Mouse (Mus musculus) embryonic facial prominence, embryonic 14.5 days (tissue): Measurements from ENCODE around the gene Mtmr3. TPM values are rescaled to one million over a fixed set of nuclear protein-coding genes. Genes with fewer than 3 reads are reported as not detected.
A peak's percentile ranks its signal among the peaks of the same experiment; 100 is the strongest.

Experiments used
- ATAC-seq: fragments of 200-750 bp; cut with Nextera tagmentation; 2 replicates; pipeline ENCODE4 v1.8.0; 2017; ENCODE audit warnings: low read depth, moderate number of reproducible peaks, moderate TSS enrichment
- DNase-seq: peaks from one replicate; pipeline ENCODE4 v3.0.0-alpha.2; 2015; ENCODE audit warnings: low spot score
- H3K27ac ChIP-seq: fragments of 300-500 bp; sonication (generic); replicated peaks from 2 replicates; pipeline ENCODE4 v1.5.1; 2014; ENCODE audit warnings: low read depth, mild to moderate bottlenecking, low read length, moderate library complexity
- H3K27me3 ChIP-seq: fragments of 300-500 bp; sonication (generic); replicated peaks from 2 replicates; pipeline ENCODE4 v1.6.1; 2014; ENCODE audit warnings: low read length; ENCODE audit not compliant: control insufficient read depth, insufficient read depth
- H3K36me3 ChIP-seq: fragments of 300-500 bp; sonication (generic); 2 replicates; pipeline ENCODE4 v1.6.1; 2014; ENCODE audit warnings: low read length, mixed read lengths; ENCODE audit not compliant: control insufficient read depth, insufficient read depth
- H3K4me1 ChIP-seq: fragments of 300-500 bp; sonication (generic); 2 replicates; pipeline ENCODE4 v1.6.1; 2014; ENCODE audit warnings: antibody characterized with exemption, low read length; ENCODE audit not compliant: control insufficient read depth, insufficient read depth
- H3K4me2 ChIP-seq: fragments of 300-500 bp; sonication (generic); 2 replicates; pipeline ENCODE4 v1.6.1; 2014; ENCODE audit warnings: low read depth, mild to moderate bottlenecking, low read length, moderate library complexity, mixed read lengths
- H3K4me3 ChIP-seq: fragments of 300-500 bp; sonication (generic); 2 replicates; pipeline ENCODE4 v1.5.1; 2014; ENCODE audit warnings: low read depth, mild to moderate bottlenecking, low read length
- H3K9ac ChIP-seq: fragments of 300-500 bp; sonication (generic); 2 replicates; pipeline ENCODE4 v1.6.1; 2014; ENCODE audit warnings: low read depth, mild to moderate bottlenecking, low read length, moderate library complexity, mixed read lengths
- H3K9me3 ChIP-seq: fragments of 300-500 bp; sonication (generic); 2 replicates; pipeline ENCODE4 v1.6.1; 2016; ENCODE audit warnings: low read length; ENCODE audit not compliant: control insufficient read depth
- WGBS: fragments of 180-500 bp; shearing (Covaris S2); extraction: QIAGEN DNeasy Blood & Tissue Kit; methylation state at CpG from one replicate; pipeline ENCODE4 v1.1.7; 2014; 5-methylcytosine and 5-hydroxymethylcytosine counted together
- polyA plus RNA-seq: library from polyadenylated mRNA; unstranded; fragments of >200 nt; fragmentation: Nextera tagmentation; extraction: Ambion mirVana; gene quantifications from 2 replicates; pipeline ENCODE4 v1.2.1, GENCODE M21; 2014

The Mtmr3 gene
- 27.7 and 30.1 TPM in 2 replicates for polyA plus RNA-seq

- H3K4me1 ChIP-seq = peaks cover 22% of the 10 kb centered on the region
- peak within 1 kb of the TSS; percentile 96 for H3K27ac ChIP-seq
- no peaks in the 10 kb centered on the region for H3K27me3 ChIP-seq
- peak; percentile 93 for ATAC-seq
- peak; percentile 97 for DNase-seq
- H3K9ac ChIP-seq = peak within 1 kb of the TSS; percentile 98
- 5% methylated on average over 37 of the region's 53 CpGs for WGBS
- H3K4me3 ChIP-seq = peak within 1 kb of the TSS; percentile 98
- no peaks in the 10 kb centered on the region for H3K36me3 ChIP-seq
- no peaks in the 10 kb centered on the region for H3K9me3 ChIP-seq
- H3K4me2 ChIP-seq = peak within 1 kb of the TSS; percentile 52
Measured at GRCm38 (mm10) chr11:4594608-4595500, at the start of gene Mtmr3. TSS of gene Mtmr3 (minus strand) at chr11:4594863.

GRCm38 (mm10) chr11:4643722-4644121 is 49.1 kb upstream of the Mtmr3 start:
- H3K4me3 ChIP-seq = no peak overlapping the region
- H3K4me2 ChIP-seq = no peak overlapping the region
- 68% methylated on average over 5 of the region's 5 CpGs for WGBS
- no peak overlapping the region for H3K9ac ChIP-seq
- DNase-seq = no peak
- no peaks in the 10 kb centered on the region for H3K9me3 ChIP-seq
- peaks cover 25% of the 10 kb centered on the region for H3K36me3 ChIP-seq
- H3K4me1 ChIP-seq = peaks cover 1% of the 10 kb centered on the region; the same call in 1 of the 2 replicates
- H3K27ac ChIP-seq = no peak overlapping the region
- no peaks in the 10 kb centered on the region for H3K27me3 ChIP-seq
- ATAC-seq = no peak

- ATAC-seq (no peak; the same call in 1 of the 2 replicates), DNase-seq (no peak)
- no peaks in the 10 kb centered on the region for H3K36me3 ChIP-seq
- H3K4me2 ChIP-seq = no peak overlapping the region
- H3K4me1 ChIP-seq = peaks cover 11% of the 10 kb centered on the region; the same call in 1 of the 2 replicates
- H3K4me3 ChIP-seq = no peak overlapping the region
- no peak overlapping the region for H3K9ac ChIP-seq
- no peaks in the 10 kb centered on the region for H3K27me3 ChIP-seq
- no peaks in the 10 kb centered on the region for H3K9me3 ChIP-seq
- H3K27ac ChIP-seq = no peak overlapping the region
Measured at GRCm38 (mm10) chr11:4641185-4641584, 46.5 kb upstream of the Mtmr3 start.

- WGBS = 18% methylated on average over 7 of the region's 7 CpGs
- peak overlapping the region; percentile 44; the same call in 1 of the 2 replicates for H3K27ac ChIP-seq
- H3K27me3 ChIP-seq = no peaks in the 10 kb centered on the region
- peaks cover 11% of the 10 kb centered on the region; the same call in 1 of the 2 replicates for H3K4me1 ChIP-seq
- H3K36me3 ChIP-seq = no peaks in the 10 kb centered on the region
- peak overlapping the region; percentile 86 for H3K4me2 ChIP-seq
- no peak for DNase-seq
- peak overlapping the region; percentile 87 for H3K4me3 ChIP-seq
- no peak for ATAC-seq
- no peaks in the 10 kb centered on the region for H3K9me3 ChIP-seq
- peak overlapping the region; percentile 77 for H3K9ac ChIP-seq
Measured at GRCm38 (mm10) chr11:4638261-4638660, 43.6 kb upstream of the Mtmr3 start.

GRCm38 (mm10) chr11:4637534-4638234 is 43.0 kb upstream of the Mtmr3 start, which contains the start of gene Ascc2:
TSS of gene Ascc2 (plus strand) at chr11:4637747.
- 0% methylated on average over 27 of the region's 35 CpGs for whole genome bisulfite sequencing

GRCm38 (mm10) chr11:4636782-4637342 is 42.2 kb upstream of the Mtmr3 start:
- Histone ChIP-seq H3K27ac (peak overlapping the region; percentile 72), H3K36me3 (no peaks in the 10 kb centered on the region), H3K4me3 (peak overlapping the region; percentile 87), H3K9ac (peak overlapping the region; percentile 77; the same call in 1 of the 2 replicates), H3K4me2 (peak overlapping the region; percentile 86), H3K9me3 (no peaks in the 10 kb centered on the region), H3K4me1 (peaks cover 11% of the 10 kb centered on the region; the same call in 1 of the 2 replicates), H3K27me3 (no peaks in the 10 kb centered on the region)
- ATAC-seq (peak; percentile 19; the same call in 1 of the 2 replicates), DNase-seq (peak; percentile 19)
- WGBS = 56% methylated on average over 5 of the region's 5 CpGs

More at GRCm38 (mm10) chr11:4637534-4638234, 43.0 kb upstream of the Mtmr3 start, which contains the start of gene Ascc2:
- ATAC-seq (peak; percentile 95), DNase-seq (peak; percentile 95)
- Histone ChIP-seq H3K9me3 (no peaks in the 10 kb centered on the region), H3K4me1 (peaks cover 11% of the 10 kb centered on the region; the same call in 1 of the 2 replicates), H3K36me3 (no peaks in the 10 kb centered on the region), H3K4me2 (peak within 1 kb of the TSS; percentile 86), H3K4me3 (peak within 1 kb of the TSS; percentile 87), H3K27me3 (no peaks in the 10 kb centered on the region), H3K9ac (peak within 1 kb of the TSS; percentile 77), H3K27ac (peak within 1 kb of the TSS; percentile 74)

GRCm38 (mm10) chr11:4634395-4634794 is 39.7 kb upstream of the Mtmr3 start:
- DNase-seq = no peak
- Histone ChIP-seq H3K4me1 (peaks cover 15% of the 10 kb centered on the region), H3K27ac (no peak overlapping the region), H3K4me3 (no peak overlapping the region), H3K9me3 (no peaks in the 10 kb centered on the region), H3K9ac (no peak overlapping the region), H3K4me2 (no peak overlapping the region), H3K27me3 (no peaks in the 10 kb centered on the region), H3K36me3 (no peaks in the 10 kb centered on the region)
- 70% methylated on average over 5 of the region's 5 CpGs for WGBS
- no peak for ATAC-seq

GRCm38 (mm10) chr11:4633420-4633819 is 38.8 kb upstream of the Mtmr3 start:
- WGBS = 50% methylated on average over 2 of the region's 2 CpGs
- no peak for ATAC-seq
- Histone ChIP-seq H3K36me3 (no peaks in the 10 kb centered on the region), H3K4me1 (peaks cover 12% of the 10 kb centered on the region), H3K27me3 (no peaks in the 10 kb centered on the region), H3K9me3 (no peaks in the 10 kb centered on the region), H3K27ac (no peak overlapping the region), H3K4me2 (no peak overlapping the region), H3K9ac (no peak overlapping the region), H3K4me3 (no peak overlapping the region)
- no peak for DNase-seq
